Mouse (Mus musculus): Measurements from ENCODE around the gene Mef2d. TPM values are rescaled to one million over a fixed set of nuclear protein-coding genes. Genes with fewer than 3 reads are reported as not detected.

Mef2d gene
- total RNA-seq (2022): 100 to 1,000 TPM in 1 of 4 experiments, 10 to 100 TPM in 3; 82.0 to 111 (median 89.0) TPM

- peak; percentile 92 for DNase-seq
These were observed at the start of gene Mef2d for GRCm38 (mm10) chr3:88141787-88142523. Gene Mef2d (plus strand): TSS chr3:88142372.

GRCm38 (mm10) chr3:88094126-88094525 lies 48.0 kb upstream of the Mef2d start:
- DNase-seq: no peak

GRCm38 (mm10) chr3:88097666-88098065 lies 44.5 kb upstream of the Mef2d start:
- DNase-seq: no peak

- no peak for DNase-seq
These were observed 41.9 kb upstream of the Mef2d start for GRCm38 (mm10) chr3:88100251-88100650.

- DNase-seq: no peak
These were observed 40.4 kb upstream of the Mef2d start for GRCm38 (mm10) chr3:88101736-88102135.

- DNase-seq: no peak
These were observed 40.0 kb upstream of the Mef2d start for GRCm38 (mm10) chr3:88102196-88102595.

- no peak for DNase-seq
These were observed 39.6 kb upstream of the Mef2d start for GRCm38 (mm10) chr3:88102611-88103010.

- no peak for DNase-seq
These were observed 36.0 kb upstream of the Mef2d start for GRCm38 (mm10) chr3:88106126-88106525.

GRCm38 (mm10) chr3:88109126-88109525 lies 33.0 kb upstream of the Mef2d start:
- DNase-seq: no peak

GRCm38 (mm10) chr3:88114396-88114795 lies 27.8 kb upstream of the Mef2d start:
- no peak for DNase-seq

GRCm38 (mm10) chr3:88120117-88120651 lies 22.0 kb upstream of the Mef2d start:
- DNase-seq: no peak

GRCm38 (mm10) chr3:88121164-88122131 lies 20.7 kb upstream of the Mef2d start:
- DNase-seq: no peak

GRCm38 (mm10) chr3:88125195-88125594 lies 17.0 kb upstream of the Mef2d start:
- no peak for DNase-seq

GRCm38 (mm10) chr3:88126181-88126580 lies 16.0 kb upstream of the Mef2d start:
- DNase-seq: peak; percentile 56

GRCm38 (mm10) chr3:88127636-88128035 lies 14.5 kb upstream of the Mef2d start:
- no peak for DNase-seq

GRCm38 (mm10) chr3:88128056-88128455 lies 14.1 kb upstream of the Mef2d start:
- no peak for DNase-seq

GRCm38 (mm10) chr3:88129006-88129405 lies 13.2 kb upstream of the Mef2d start:
- DNase-seq: no peak

GRCm38 (mm10) chr3:88131071-88131470 lies 11.1 kb upstream of the Mef2d start:
- peak; percentile 57 for DNase-seq

- no peak for DNase-seq
These were observed 9.7 kb upstream of the Mef2d start for GRCm38 (mm10) chr3:88132492-88132891.

GRCm38 (mm10) chr3:88133187-88133771 lies 8.9 kb upstream of the Mef2d start:
- DNase-seq: no peak

- no peak for DNase-seq
These were observed 5.8 kb upstream of the Mef2d start for GRCm38 (mm10) chr3:88136346-88136745.

GRCm38 (mm10) chr3:88136945-88137494 lies 5.2 kb upstream of the Mef2d start:
- DNase-seq: peak; percentile 40
